Mouse (Mus musculus) embryonic fibroblast, embryonic 13.5 days (primary cell): ENCODE measurements at regions not wholly inside any gene's neighbourhood (a gene's known extent, or its start where the extent isn't known, plus 50 kb on each side); places are given as distances from the start of the nearest gene placed in this dataset.

Experiments used
- H3K27ac ChIP-seq: 2 replicates; pipeline ENCODE4 v1.5.1; 2012; ENCODE audit warnings: low read length, control low read depth, inconsistent platforms; ENCODE audit not compliant: insufficient read depth
- H3K4me1 ChIP-seq: 2 replicates; pipeline ENCODE4 v1.6.1; 2011; ENCODE audit warnings: low read length; ENCODE audit not compliant: control insufficient read depth, insufficient read depth
- H3K4me3 ChIP-seq: 2 replicates; pipeline ENCODE4 v1.5.1; 2011; ENCODE audit warnings: mild to moderate bottlenecking, control low read depth, low read length; ENCODE audit not compliant: insufficient read depth
- CTCF ChIP-seq: IDR thresholded peaks from 2 replicates; pipeline ENCODE4 v1.5.1; 2011; ENCODE audit warnings: mild to moderate bottlenecking, control low read depth, low read length, moderate library complexity, borderline replicate concordance; ENCODE audit not compliant: insufficient read depth
- POLR2A ChIP-seq: IDR thresholded peaks from 2 replicates; pipeline ENCODE4 v1.6.1; 2011; ENCODE audit warnings: low read depth, mild to moderate bottlenecking, control low read depth, low read length, moderate library complexity

DNA sequence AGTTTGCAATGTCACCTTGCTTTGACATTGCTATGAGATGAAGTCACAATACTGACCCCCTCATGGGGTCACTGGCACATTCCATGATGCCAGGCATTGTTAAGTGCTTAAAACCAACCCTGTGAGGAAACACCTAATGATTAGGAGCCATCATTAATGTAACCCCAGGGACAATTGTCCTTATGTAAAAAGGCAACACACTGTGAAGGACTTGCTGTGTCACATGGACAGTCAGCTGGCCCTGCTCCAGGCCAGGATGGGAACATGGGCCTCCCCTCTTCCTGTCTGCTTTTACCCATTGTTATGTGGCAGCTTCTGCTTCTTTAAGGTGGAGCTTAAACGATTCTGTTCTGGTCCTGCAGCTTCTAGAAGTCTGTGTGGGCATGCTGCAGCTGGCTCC, 105.7 kb upstream of the Rapgef5 start:
- no peak for TF ChIP-seq POLR2A
- no peak for TF ChIP-seq CTCF
- Histone ChIP-seq H3K4me3 (no peak overlapping the region), H3K27ac (no peak overlapping the region), H3K4me1 (no peaks in the 10 kb centered on the region)

DNA sequence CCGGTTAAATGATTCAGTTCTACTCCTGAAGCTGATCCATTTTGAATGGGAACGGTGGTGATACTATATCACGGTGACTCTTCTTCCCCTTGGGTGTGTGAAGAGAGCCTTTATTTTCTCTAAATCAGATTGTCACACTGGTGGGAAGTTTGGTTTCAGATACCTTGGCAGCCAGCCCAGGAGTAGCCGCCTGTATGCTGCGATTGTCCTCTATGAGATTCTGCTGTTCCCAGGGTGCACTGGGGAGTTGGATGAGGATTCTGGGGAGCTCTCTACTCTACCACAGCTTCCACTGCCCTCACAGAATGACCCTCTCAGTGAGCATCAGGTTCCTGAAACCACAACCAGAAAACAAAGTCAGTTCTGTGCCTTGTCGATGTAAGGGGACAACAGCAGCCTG, 104.0 kb upstream of the Rapgef5 start:
- H3K27ac ChIP-seq = no peak overlapping the region

DNA sequence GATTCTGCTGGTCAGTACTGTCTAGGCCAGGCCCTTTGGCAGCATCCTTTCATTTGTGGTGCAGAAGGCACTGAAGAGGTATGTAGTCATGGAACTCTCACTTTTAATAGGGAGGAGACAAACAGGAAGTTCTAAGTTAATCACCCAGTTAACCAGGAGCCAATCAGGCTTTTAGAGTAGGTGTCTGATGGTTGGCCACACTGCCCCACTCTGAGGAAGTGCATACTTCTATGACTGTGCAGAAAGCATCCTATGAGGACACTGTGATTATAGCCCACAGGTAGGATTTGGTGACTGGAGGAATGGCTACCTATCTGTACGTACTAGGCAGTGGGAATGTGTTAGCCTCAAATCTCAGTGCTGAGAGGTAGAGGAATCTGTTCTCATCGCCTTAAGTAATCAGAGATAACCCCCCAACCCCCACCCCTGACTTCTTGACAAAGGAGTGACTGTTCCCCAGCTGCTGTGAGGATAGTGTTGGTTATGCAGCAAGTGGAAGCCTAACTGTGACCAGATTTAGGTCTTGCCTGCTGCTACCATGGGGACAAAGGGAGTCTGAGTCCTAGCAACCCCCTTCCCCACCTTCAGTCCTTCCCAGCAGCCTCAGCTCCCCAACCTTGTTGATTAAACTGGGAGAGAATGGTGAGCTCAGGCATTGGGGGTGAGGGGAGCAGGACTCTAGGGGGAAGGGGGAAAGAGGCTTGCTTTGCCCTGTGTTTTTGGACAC, 103.3 kb upstream of the Rapgef5 start:
- Histone ChIP-seq H3K4me3 (no peak overlapping the region), H3K27ac (no peak overlapping the region), H3K4me1 (no peaks in the 10 kb centered on the region)
- no peak for TF ChIP-seq CTCF
- TF ChIP-seq POLR2A = no peak

More for the DNA sequence above, 104.0 kb upstream of the Rapgef5 start:
- H3K4me1 ChIP-seq = no peaks in the 10 kb centered on the region
- TF ChIP-seq POLR2A = no peak
- no peak for TF ChIP-seq CTCF
- H3K4me3 ChIP-seq = no peak overlapping the region

DNA sequence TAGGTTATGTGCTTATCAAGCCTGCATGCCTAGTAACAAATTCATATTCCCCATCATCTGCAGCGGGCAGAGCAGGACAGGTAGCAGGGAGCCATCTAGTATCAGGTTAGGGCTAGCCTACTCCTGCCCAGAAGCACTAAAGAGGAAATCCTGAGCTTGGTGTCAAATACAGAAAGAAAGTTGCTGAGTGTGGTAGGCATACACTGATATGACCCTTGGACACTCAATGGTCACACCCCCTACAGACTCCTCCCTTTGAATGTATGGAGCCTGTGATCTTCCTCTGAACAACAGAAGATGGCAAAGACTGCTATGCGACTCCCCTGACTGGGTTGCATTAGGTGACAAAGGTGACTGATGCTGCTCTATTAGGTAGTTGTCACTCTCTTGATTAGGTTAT, 102.3 kb upstream of the Rapgef5 start:
- H3K4me3 ChIP-seq = no peak overlapping the region
- TF ChIP-seq CTCF (no peak), POLR2A (no peak)

DNA sequence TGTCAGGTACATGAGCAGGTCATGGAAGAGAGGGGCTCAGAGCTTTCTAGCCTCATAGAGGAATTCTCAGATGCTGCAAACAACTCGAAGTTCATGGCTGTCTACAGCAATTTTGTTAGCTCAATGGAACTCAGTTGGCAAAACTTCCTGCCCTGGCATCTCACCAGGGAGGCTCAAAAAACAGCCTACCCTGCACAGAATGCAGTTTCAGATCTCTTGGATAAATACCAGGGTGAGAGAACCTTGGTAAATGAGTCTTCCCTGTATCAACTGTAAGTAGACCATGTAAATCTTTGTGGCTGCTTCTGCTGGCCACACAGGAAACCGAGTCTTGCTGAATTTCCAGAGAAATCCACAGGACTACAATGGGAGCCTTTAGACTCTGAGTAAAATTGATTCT, 101.1 kb upstream of the Rapgef5 start:
- Histone ChIP-seq H3K4me1 (no peaks in the 10 kb centered on the region), H3K4me3 (no peak overlapping the region), H3K27ac (no peak overlapping the region)
- no peak for TF ChIP-seq POLR2A

More for the DNA sequence above, 102.3 kb upstream of the Rapgef5 start:
- Histone ChIP-seq H3K4me1 (no peaks in the 10 kb centered on the region), H3K27ac (no peak overlapping the region)

DNA sequence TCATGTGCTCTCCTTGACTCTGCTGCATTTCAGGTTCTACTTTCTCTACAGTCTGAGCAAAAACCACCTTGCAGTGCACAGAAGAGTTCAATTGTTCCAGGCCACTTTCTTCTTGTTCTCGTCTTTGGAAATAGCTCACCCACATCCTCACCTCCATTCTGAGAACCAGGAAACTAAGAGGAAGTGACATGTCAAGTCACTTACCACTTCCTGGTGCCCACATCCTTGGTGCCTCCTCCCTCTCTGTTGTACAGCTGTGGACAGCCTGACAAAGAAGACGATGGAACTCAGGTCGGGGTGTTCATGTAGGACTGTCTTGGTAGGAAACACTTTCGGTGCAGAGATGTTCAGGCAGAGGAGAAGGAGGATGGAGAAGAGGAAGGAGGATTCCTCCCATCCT, 98.3 kb upstream of the Rapgef5 start:
- no peak for TF ChIP-seq CTCF
- TF ChIP-seq POLR2A = no peak
- Histone ChIP-seq H3K27ac (no peak overlapping the region), H3K4me1 (no peaks in the 10 kb centered on the region), H3K4me3 (no peak overlapping the region)

DNA sequence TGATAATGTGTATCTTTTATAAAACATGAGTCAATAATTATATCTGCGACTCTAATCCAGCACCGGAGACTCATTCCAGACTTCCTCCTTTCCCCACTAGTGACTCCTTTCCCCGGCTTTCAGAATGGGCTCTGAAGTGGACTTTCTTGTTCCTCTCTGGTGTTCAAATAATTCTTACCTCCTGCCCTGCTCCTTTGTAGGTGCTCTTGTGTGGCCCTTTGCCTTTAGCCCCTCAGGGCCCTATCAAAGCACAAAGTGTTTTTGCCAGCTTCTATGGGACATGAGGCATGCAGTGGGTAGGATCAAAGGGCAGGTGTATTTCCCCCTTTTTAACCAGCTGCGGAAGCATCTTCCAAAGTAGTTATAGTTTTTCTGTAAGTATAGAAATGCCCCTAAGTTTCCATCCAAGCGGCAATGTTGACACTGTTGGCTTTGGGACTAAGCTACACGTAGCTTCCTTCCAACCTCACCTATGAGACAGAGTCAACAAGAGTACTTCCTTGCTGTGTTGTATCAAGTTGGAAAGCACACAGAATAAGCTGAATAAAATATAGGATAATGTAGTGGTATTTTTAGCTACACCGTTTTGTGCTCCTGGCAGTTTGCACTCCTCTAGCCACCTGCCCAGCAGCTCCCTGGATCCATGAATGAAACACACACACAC, 93.8 kb upstream of the Rapgef5 start:
- Histone ChIP-seq H3K4me3 (no peak overlapping the region), H3K27ac (no peak overlapping the region), H3K4me1 (no peaks in the 10 kb centered on the region)
- TF ChIP-seq CTCF = no peak

DNA sequence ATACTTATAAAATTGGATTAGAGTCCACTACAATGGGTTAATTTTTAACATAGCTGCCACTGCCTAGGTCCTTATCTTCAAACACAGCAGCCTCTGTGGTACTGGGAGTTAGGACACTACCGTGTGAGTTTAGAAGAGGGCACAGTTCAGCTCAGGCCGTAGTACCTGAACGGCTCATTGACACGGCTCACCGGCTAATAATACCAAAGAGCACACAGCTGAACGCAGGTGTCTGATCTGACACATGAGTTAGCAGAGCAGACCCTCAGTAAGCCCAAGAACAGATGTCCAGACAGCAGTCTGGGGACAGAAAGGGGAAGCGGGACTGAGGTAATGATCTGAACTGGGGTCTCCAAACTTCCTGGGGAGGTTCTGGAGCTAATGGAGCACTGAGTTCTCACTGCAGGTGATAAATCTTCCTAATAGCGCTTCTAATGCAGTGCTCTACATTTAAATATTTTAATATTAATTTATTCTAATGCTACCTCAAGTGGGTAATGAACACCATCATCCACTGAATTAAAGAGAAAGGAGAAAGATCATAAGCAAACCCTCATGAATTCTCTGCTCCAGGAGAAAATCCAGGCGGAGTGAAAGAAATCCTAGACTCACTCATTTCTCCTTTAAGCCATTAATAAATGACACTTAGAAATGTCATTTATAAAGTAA, 90.8 kb upstream of the Rapgef5 start:
- no peak overlapping the region for H3K4me3 ChIP-seq
- H3K27ac ChIP-seq = no peak overlapping the region
- H3K4me1 ChIP-seq = no peaks in the 10 kb centered on the region
- TF ChIP-seq CTCF (no peak), POLR2A (no peak)

DNA sequence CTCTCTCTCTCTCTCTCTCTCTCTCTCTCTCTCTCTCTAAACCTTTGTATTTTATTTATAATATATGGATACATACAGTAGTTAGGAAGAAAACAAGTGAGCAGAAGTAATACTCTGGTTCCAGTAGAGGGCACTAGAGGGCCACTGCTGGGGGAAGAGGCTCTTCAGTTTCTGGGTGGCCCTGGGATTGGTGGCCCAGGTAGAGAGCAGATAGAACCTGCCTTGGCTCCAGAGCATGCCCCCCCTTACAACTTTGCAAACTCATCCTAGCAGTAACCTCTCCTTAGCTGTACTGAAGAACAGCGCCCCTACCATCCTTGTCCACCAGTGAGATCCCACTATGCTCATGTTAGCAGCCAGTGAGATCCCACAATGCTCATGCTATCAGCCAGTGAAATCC, 88.8 kb upstream of the Rapgef5 start:
- H3K4me1 ChIP-seq = peaks cover 4% of the 10 kb centered on the region; the same call in 1 of the 2 replicates
- no peak overlapping the region for H3K4me3 ChIP-seq
- 0 out of 2 replicates have a peak, but pooled peaks have one; percentile 17 for TF ChIP-seq CTCF
- TF ChIP-seq POLR2A = no peak
- H3K27ac ChIP-seq = no peak overlapping the region

DNA sequence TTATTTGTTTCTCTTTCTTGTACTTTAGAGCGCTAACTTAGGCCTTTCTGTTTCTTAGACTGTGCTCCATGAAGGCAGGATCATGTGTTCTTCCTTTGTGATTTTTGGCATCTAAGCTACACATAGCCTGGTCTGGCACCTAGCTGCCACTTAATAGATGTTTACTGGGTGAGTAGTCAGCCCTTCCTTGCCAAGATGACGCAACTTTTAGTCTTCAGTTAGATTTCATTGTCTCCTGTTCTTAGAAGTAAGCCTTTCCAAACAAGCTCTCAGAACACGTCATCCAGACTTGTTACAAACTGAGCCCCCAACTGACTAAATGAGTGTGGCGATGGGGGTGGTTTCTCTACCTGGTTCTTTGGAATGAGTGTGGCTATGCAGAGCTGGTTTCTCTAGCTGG, 85.4 kb upstream of the Rapgef5 start:
- H3K4me1 ChIP-seq = peaks cover 4% of the 10 kb centered on the region; the same call in 1 of the 2 replicates
- no peak overlapping the region for H3K27ac ChIP-seq
- TF ChIP-seq CTCF (no peak), POLR2A (no peak)
- H3K4me3 ChIP-seq = no peak overlapping the region
